Mouse (Mus musculus): ENCODE measurements around the gene Cd8b1.
"Not testable (repeated sequence)": the region's sequence is repeated elsewhere in the genome, so short reads cannot be mapped to it uniquely, and the experiment has no call there.

Gene Cd8b1

GRCm38 (mm10) chr6:71322491-71322921 lies at the start of gene Cd8b1:
Cd8b1 (plus strand) TSS chr6:71322788.
- DNase-seq (ENCODE audit: low spot score in 2 of 2) = no peak

GRCm38 (mm10) chr6:71273715-71274114 lies 48.9 kb upstream of the Cd8b1 start:
- no peak for DNase-seq (ENCODE audit: low spot score in 2 of 2)

GRCm38 (mm10) chr6:71274621-71275020 lies 48.0 kb upstream of the Cd8b1 start:
- no peak for DNase-seq (ENCODE audit: low spot score in 2 of 2)

- no peak for DNase-seq (ENCODE audit: low spot score in 2 of 2)
These were observed 43.2 kb upstream of the Cd8b1 start for GRCm38 (mm10) chr6:71279418-71279817.

GRCm38 (mm10) chr6:71293509-71293908 lies 29.1 kb upstream of the Cd8b1 start:
- DNase-seq (ENCODE audit: low spot score in 2 of 2) = no peak

GRCm38 (mm10) chr6:71295303-71295702 lies 27.3 kb upstream of the Cd8b1 start:
- DNase-seq (ENCODE audit: low spot score in 2 of 2) = no peak

GRCm38 (mm10) chr6:71298051-71298450 lies 24.5 kb upstream of the Cd8b1 start:
- DNase-seq (ENCODE audit: low spot score in 2 of 2) = no peak

GRCm38 (mm10) chr6:71298751-71299150 lies 23.8 kb upstream of the Cd8b1 start:
- no peak for DNase-seq (ENCODE audit: low spot score in 2 of 2)

- no peak for DNase-seq (ENCODE audit: low spot score in 2 of 2)
These were observed 20.4 kb upstream of the Cd8b1 start for GRCm38 (mm10) chr6:71302097-71302731.

- no peak for DNase-seq (ENCODE audit: low spot score in 2 of 2)
These were observed 15.1 kb upstream of the Cd8b1 start for GRCm38 (mm10) chr6:71307486-71307885.

GRCm38 (mm10) chr6:71321826-71322283 lies 733 bp upstream of the Cd8b1 start, which contains the start of gene Smyd1:
Smyd1 (minus strand) TSS chr6:71322233.
- no peak for DNase-seq (ENCODE audit: low spot score in 2 of 2)

- DNase-seq (ENCODE audit: low spot score in 2 of 2) = no peak
These were observed 2.2 kb downstream of the Cd8b1 start for GRCm38 (mm10) chr6:71324816-71325215.

- no peak for DNase-seq (ENCODE audit: low spot score in 2 of 2)
These were observed 7.3 kb downstream of the Cd8b1 start for GRCm38 (mm10) chr6:71329881-71330280.

GRCm38 (mm10) chr6:71330486-71330885 lies 7.9 kb downstream of the Cd8b1 start:
- DNase-seq (ENCODE audit: low spot score in 2 of 2) = no peak

- DNase-seq (ENCODE audit: low spot score in 2 of 2) = not testable (repeated sequence)
These were observed 8.9 kb downstream of the Cd8b1 start for GRCm38 (mm10) chr6:71331491-71331890.

- DNase-seq (ENCODE audit: low spot score in 2 of 2) = no peak
These were observed 9.8 kb downstream of the Cd8b1 start for GRCm38 (mm10) chr6:71332236-71332965.

GRCm38 (mm10) chr6:71333031-71333430 lies 10.4 kb downstream of the Cd8b1 start:
- DNase-seq (ENCODE audit: low spot score in 2 of 2) = no peak

GRCm38 (mm10) chr6:71333578-71334273 lies 11.1 kb downstream of the Cd8b1 start:
- DNase-seq (ENCODE audit: low spot score in 2 of 2) = no peak

- no peak for DNase-seq (ENCODE audit: low spot score in 2 of 2)
These were observed 15.1 kb downstream of the Cd8b1 start for GRCm38 (mm10) chr6:71337666-71338065.

GRCm38 (mm10) chr6:71338941-71339340 lies 16.4 kb downstream of the Cd8b1 start:
- DNase-seq (ENCODE audit: low spot score in 2 of 2) = no peak

GRCm38 (mm10) chr6:71339351-71339750 lies 16.8 kb downstream of the Cd8b1 start:
- DNase-seq (ENCODE audit: low spot score in 2 of 2) = no peak

GRCm38 (mm10) chr6:71341179-71341578 lies 18.6 kb downstream of the Cd8b1 start:
- DNase-seq (ENCODE audit: low spot score in 2 of 2) = no peak

- DNase-seq (ENCODE audit: low spot score in 2 of 2) = no peak
These were observed 25.4 kb downstream of the Cd8b1 start for GRCm38 (mm10) chr6:71348006-71348405.
